Mouse (Mus musculus) liver, postnatal 0 days (tissue): ENCODE measurements around the gene Myo1f.

Experiments used
- CTCF ChIP-seq: sonication (generic); IDR thresholded peaks from 2 replicates; pipeline ENCODE4 v1.5.1; 2016; ENCODE audit warnings: antibody characterized with exemption, low read depth
- EP300 ChIP-seq: IDR thresholded peaks from 2 replicates; pipeline ENCODE4 v1.6.1; 2016; ENCODE audit warnings: antibody characterized with exemption, low read depth, mild to moderate bottlenecking

DNA sequence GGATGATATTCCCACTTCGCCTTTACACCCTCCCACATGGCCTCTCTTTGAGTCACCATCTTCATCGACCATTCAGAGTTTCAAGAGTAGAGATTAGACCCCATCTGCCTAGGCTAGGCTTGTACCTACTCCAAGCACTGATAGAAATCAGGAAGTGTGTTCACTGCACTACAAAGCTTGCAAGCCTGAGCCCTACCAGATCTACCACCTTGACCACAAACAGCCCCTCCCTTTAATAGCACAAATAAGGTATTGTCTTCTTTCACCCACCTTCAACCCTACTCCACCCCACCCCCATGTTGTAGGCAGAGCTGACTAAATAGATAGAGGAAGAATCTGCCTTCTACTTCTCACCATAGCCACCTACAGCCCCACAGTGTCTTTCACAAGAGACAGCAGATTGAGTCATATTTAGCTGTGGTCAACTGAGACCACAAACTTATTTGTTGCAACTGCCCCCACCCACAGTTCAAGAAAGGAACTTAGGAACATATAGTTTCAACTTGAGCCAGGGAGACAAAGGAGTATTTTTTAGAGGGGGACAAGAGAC lies 8.1 kb downstream of the Myo1f start:
- TF ChIP-seq CTCF (no peak), EP300 (peak; percentile 49; the same call in 1 of the 2 replicates)
